Mouse (Mus musculus) macrophage (primary cell): ENCODE results near the gene Tifa. TPM values are rescaled to one million over a fixed set of nuclear protein-coding genes. Genes with fewer than 3 reads are reported as not detected.

Experiments
- H3K27ac ChIP-seq: fragments of 350-480 bp; formaldehyde crosslinking; 2 replicates; pipeline ENCODE4 v1.9.0; 2021
- H3K36me3 ChIP-seq: fragments of 350-480 bp; formaldehyde crosslinking; 2 replicates; pipeline ENCODE4 v1.9.0; 2021; ENCODE audit errors: inconsistent target
- H3K4me3 ChIP-seq: fragments of 350-480 bp; formaldehyde crosslinking; 2 replicates; pipeline ENCODE4 v1.9.0; 2021; ENCODE audit errors: inconsistent target
- H3K79me2 ChIP-seq: fragments of 350-480 bp; formaldehyde crosslinking; 2 replicates; pipeline ENCODE4 v1.9.0; 2021; ENCODE audit errors: inconsistent target
- WGBS: methylation state at CpG from one replicate; pipeline ENCODE4 v1.1.7; 2026; ENCODE audit warnings: inconsistent platforms; ENCODE audit not compliant: missing documents; 5-methylcytosine and 5-hydroxymethylcytosine counted together
- polyA plus RNA-seq: library from polyadenylated mRNA; stranded (reverse); fragments of 250-400 nt; gene quantifications from 3 replicates; pipeline ENCODE4 v1.2.4, GENCODE M21; 2018; ENCODE audit warnings: inconsistent platforms

Tifa gene
- polyA plus RNA-seq, 1 experiment from 2014 or later, result 84.8 TPM

GRCm38 (mm10) chr3:127823886-127824863 lies 34.6 kb downstream of the Tifa start:
- H3K79me2 ChIP-seq, result peaks cover 56% of the 10 kb centered on the region
- 0 out of 2 replicates have a peak, but pooled peaks cover 5% of the 10 kb centered on the region for H3K36me3 ChIP-seq
- H3K27ac ChIP-seq, result no peak overlapping the region
- WGBS, result 70% methylated on average over 17 of the region's 17 CpGs
- H3K4me3 ChIP-seq, result no peak overlapping the region

GRCm38 (mm10) chr3:127826503-127826902 lies 36.9 kb downstream of the Tifa start:
- Histone ChIP-seq H3K4me3 (no peak overlapping the region), H3K27ac (no peak overlapping the region), H3K79me2 (peaks cover 80% of the 10 kb centered on the region), H3K36me3 (0 out of 2 replicates have a peak, but pooled peaks cover 3% of the 10 kb centered on the region)
- WGBS, result 95% methylated on average over 7 of the region's 7 CpGs

DNA sequence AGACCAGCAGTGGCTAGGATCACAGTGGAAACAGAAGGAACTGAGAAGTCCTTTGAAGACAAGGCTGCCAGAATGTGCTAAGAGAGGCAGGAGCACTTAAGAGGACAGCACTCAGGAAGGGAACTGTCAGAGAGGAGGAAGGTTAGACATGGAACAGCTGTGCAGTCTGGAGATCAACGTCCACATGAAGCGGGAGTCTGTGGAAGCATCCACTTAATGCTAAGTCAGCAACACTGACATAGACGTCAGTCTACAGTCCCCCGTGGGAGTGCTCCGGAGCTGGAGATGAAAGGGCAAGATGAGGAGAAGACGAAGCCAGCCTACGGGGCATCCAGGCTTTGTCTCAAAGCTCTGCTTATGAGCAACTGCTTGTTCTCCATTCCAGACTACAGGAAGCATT lies 37.5 kb downstream of the Tifa start:
- no peak overlapping the region for H3K27ac ChIP-seq

DNA sequence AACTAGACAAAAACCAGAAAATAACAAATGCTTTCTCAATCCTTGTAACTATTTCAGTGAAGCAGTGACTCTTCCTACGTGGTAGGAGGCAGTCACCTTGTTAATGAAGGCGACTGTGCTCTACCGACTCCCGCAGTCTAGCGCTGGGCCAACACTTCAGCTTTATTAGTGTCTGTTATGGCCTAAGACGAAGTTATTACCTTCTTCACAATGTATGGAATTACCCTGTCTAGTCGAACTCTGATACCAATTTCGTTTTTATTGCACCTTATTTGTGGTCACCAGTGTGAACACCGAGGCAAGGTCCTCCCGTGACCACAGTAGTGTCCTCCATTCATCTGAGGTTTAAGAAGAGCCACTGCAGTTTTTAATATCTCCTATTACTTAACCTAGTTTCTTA lies 40.6 kb downstream of the Tifa start:
- no peak overlapping the region for H3K27ac ChIP-seq
- H3K36me3 ChIP-seq, result no peaks in the 10 kb centered on the region
- no peak overlapping the region for H3K4me3 ChIP-seq
- WGBS, result 99% methylated on average over 10 of the region's 10 CpGs
- H3K79me2 ChIP-seq, result peaks cover 96% of the 10 kb centered on the region

More for the DNA sequence above, 37.5 kb downstream of the Tifa start:
- WGBS, result 95% methylated on average over 6 of the region's 7 CpGs
- no peak overlapping the region for H3K4me3 ChIP-seq
- H3K79me2 ChIP-seq, result peaks cover 86% of the 10 kb centered on the region
- H3K36me3 ChIP-seq, result no peaks in the 10 kb centered on the region

- no peak overlapping the region for H3K4me3 ChIP-seq
- WGBS, result 53% methylated on average over 6 of the region's 6 CpGs
Observed at GRCm38 (mm10) chr3:127831079-127831478, 41.5 kb downstream of the Tifa start.

GRCm38 (mm10) chr3:127834040-127834439 lies 44.4 kb downstream of the Tifa start:
- H3K36me3 ChIP-seq, result no peaks in the 10 kb centered on the region
- no peak overlapping the region for H3K4me3 ChIP-seq
- peaks cover 78% of the 10 kb centered on the region for H3K79me2 ChIP-seq
- H3K27ac ChIP-seq, result no peak overlapping the region
- 93% methylated on average over 4 of the region's 4 CpGs for WGBS

More at GRCm38 (mm10) chr3:127831079-127831478, 41.5 kb downstream of the Tifa start:
- Histone ChIP-seq H3K27ac (no peak overlapping the region), H3K79me2 (peaks cover 96% of the 10 kb centered on the region), H3K36me3 (no peaks in the 10 kb centered on the region)

DNA sequence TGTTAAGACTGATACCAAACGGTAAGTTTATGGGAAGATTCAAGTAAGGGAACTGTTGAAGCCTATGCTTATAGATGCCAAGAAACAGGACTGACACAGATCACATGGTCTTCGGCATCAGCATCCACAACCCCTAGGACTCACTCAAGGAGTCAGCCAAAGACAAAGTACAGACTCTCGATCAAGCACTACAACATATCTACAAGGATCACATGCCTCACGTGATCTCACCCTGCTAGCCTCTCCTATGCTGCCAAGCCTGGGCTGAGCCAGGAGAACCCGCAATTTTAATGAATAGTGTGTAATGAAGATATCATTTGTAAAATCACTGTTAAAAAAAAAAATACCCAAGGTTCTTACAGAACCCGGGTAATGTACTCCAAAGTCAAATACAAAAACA lies 46.0 kb downstream of the Tifa start:
- Histone ChIP-seq H3K79me2 (peaks cover 62% of the 10 kb centered on the region), H3K27ac (no peak overlapping the region), H3K36me3 (no peaks in the 10 kb centered on the region), H3K4me3 (no peak overlapping the region)
- WGBS, result 86% methylated on average over 6 of the region's 6 CpGs

DNA sequence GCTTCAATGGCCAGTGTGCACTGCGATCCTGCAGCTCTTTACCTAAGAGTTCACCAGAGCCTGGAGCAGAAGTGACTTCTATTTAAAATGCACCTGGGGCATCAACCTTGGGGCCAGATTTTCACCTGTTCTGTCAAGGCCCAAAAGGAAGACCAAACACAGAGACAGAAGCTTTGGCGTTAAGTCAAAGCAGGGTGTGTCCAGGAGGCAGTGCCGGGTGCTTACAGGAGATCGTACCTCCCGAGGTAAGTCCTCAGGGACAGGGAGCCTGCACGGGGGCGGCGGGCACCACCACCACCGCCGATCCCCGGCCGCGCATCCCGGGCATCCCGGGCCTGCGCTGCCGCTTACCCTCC lies 47.2 kb downstream of the Tifa start:
- no peaks in the 10 kb centered on the region for H3K36me3 ChIP-seq
- 0% methylated on average over 14 of the region's 17 CpGs for WGBS
- peaks cover 51% of the 10 kb centered on the region for H3K79me2 ChIP-seq
- no peak overlapping the region for H3K27ac ChIP-seq
- H3K4me3 ChIP-seq, result peak overlapping the region; percentile 60

DNA sequence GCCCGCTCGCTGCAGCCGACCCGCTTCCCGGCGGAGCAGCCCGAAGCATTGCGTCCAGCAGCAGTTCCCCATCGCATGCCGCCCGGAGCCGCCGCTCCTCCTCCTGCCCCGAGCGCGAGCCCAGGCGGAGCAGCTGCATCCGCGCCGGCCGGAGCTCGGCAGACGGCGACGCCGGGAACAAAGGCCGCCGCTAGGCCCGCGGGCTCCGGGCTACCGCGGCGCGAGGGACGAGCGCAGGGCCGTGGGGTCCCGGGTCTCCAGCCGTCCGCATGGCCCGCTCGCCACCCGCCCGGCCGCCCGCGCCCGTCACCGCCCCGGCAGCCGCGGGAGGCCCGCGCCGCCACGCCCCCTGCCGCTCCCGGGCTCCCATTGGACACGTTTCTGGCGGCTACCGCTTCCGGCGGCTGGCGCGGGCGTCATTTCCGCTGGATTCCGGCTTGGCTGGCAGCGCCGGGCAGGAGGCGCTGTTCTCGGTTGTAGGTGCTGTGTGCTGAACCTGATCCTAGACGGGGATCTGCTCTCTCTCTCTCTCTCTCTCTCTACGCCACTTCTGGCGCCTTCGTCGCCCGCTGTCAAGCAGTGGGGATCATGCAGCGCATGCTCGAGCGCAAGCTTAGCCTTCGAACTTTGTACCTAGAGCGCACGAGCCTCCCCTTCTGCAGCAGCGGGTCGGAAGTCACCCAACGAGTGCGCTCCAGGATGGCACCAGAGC lies 47.7 kb downstream of the Tifa start, which contains the start of gene Ap1ar:
Ap1ar (minus strand) TSS at position 370 of the 712 bp plus-strand sequence.
- Histone ChIP-seq H3K27ac (peak within 1 kb of the TSS; percentile 55), H3K36me3 (no peaks in the 10 kb centered on the region), H3K4me3 (peak within 1 kb of the TSS; percentile 60), H3K79me2 (peaks cover 45% of the 10 kb centered on the region)
- under 1% methylated on average over 67 of the region's 89 CpGs for WGBS

DNA sequence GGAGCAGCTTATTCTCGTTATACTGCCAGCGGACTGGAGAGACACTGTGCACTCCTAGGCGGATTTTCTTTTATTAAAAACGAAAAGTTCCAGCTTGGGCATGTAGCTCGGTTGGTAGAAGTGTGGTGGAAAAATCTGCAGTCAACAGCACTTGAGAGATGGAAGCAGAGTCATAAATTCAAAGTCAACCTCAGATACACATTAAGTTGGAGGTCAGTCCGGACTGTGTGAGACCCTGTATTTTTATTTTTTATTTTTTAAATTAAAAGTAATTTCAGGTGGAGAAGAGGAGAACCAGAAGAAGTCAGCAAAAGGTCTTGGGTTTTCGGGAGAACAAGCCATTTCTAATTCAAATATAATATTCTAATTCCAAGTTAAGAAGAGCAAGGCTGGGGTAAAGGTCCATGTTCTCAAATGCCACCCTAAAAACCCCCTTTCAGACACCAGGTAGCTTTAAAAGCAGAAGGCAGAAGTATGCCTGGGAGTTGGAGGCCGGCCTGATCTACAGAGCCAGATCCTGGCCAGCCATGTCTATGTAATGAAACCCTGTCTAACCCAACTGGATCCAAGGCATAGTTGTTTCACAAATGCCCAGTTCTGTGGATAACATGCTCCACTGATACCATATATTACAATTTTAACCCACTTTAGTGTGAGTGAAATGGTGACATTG lies 48.5 kb downstream of the Tifa start:
- Histone ChIP-seq H3K79me2 (peaks cover 37% of the 10 kb centered on the region), H3K36me3 (no peaks in the 10 kb centered on the region), H3K4me3 (peak overlapping the region; percentile 48), H3K27ac (peak overlapping the region; percentile 55)
- 34% methylated on average over 8 of the region's 8 CpGs for WGBS

DNA sequence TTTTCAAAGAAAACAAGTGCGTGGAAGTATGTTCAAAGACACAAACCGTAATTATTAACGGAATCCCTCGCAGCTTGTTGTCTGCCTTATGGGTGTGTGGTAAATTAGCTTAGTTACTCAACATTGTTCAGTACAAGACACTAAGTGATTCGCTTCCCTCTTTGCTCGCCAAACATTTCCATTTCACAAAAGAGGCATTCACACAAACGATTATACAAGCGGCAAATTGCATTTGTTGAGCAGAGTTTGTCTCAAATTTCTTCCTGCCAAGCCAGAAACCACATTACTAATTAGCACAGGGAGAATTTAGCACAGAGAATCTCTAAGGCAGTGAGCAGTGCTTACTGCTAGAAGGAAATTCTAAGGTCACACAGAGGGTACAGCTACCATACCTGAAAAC lies 52.3 kb downstream of the Tifa start:
- Histone ChIP-seq H3K36me3 (no peaks in the 10 kb centered on the region), H3K27ac (no peak overlapping the region), H3K79me2 (no peaks in the 10 kb centered on the region), H3K4me3 (no peak overlapping the region)
- 90% methylated on average over 8 of the region's 8 CpGs for WGBS

GRCm38 (mm10) chr3:127843324-127843940 lies 53.8 kb downstream of the Tifa start:
- Histone ChIP-seq H3K4me3 (no peak overlapping the region), H3K79me2 (no peaks in the 10 kb centered on the region), H3K36me3 (no peaks in the 10 kb centered on the region), H3K27ac (no peak overlapping the region)
- WGBS, result 95% methylated on average over 2 of the region's 2 CpGs

DNA sequence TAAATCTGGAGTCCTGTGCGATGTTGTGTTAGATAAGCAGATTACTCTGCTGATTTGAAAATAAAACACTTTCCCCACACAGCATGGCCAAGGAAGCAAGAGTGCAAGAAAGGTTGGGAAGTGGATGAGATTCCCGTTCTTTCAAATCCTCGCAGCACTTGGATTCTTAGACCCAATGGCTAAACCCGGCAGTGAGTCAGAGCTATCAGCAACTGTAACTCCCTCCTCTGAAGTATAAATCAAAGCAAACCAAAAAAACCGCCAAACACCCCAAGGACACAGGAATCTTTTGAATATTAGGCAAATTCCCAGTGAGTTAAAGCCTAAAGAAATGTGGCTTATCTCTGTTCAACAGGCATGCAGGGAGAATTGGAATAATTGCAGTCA lies 54.3 kb downstream of the Tifa start:
- no peaks in the 10 kb centered on the region for H3K36me3 ChIP-seq
- H3K27ac ChIP-seq, result no peak overlapping the region
- H3K4me3 ChIP-seq, result no peak overlapping the region
- H3K79me2 ChIP-seq, result no peaks in the 10 kb centered on the region
- 96% methylated on average over 5 of the region's 5 CpGs for WGBS
